Mouse (Mus musculus) liver, embryonic 14.5 days (tissue): ENCODE results near the gene Ralgapa2.

Experiments used
- CTCF ChIP-seq: IDR thresholded peaks from 2 replicates; pipeline ENCODE4 v1.5.1; 2016; ENCODE audit warnings: antibody characterized with exemption, low read depth, control low read depth
- EP300 ChIP-seq: IDR thresholded peaks from 2 replicates; pipeline ENCODE4 v1.6.1; 2016; ENCODE audit warnings: antibody characterized with exemption, low read depth

DNA sequence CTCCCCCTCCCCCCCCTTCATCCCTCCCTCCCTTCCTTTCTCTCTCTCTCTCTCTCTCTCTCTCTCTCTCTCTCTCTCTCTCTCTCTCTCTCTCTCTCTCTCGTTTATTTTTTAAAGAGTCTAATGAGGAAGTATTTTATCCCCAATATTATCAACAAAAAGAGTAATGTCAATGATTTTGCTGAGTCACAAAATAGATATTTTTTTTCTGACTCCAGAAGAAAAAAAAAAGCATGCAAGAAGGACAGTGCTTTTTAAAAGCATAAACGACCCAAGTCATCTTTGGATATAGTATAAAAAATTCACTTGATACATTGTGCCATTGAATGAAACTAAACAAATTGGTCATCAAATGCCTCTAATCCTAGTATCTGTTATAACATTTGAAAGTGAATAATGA is 13.3 kb upstream of the Ralgapa2 start:
- no peak for TF ChIP-seq CTCF
- TF ChIP-seq EP300 = no peak
